Mouse (Mus musculus): ENCODE results near the gene Ripk4. TPM values are rescaled to one million over a fixed set of nuclear protein-coding genes. Genes with fewer than 3 reads are reported as not detected.

Gene Ripk4
- polyA plus RNA-seq, 1 experiment: 12.5 TPM

DNA sequence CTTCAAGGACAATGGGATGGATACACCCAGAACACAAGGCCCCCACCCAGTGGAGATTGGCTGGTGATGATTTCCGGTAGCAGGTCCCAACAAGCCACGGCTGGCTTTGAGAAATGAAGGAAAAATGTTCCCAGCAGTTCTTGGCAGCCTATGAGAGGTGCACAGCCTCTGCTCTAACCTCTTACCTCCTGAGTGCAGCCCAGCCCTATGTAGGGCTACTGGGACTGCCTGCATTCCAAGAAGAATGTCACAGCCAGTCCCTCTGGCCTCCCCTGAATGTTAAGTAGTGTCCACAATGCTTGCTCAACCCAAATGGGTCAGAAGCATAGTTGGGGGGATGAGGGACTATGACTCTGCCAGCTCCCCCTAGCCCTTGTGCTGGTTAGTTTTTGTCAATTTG is 27.0 kb downstream of the Ripk4 start:
- Histone ChIP-seq H3K36me3 (ENCODE audit: control insufficient read depth, insufficient read depth, low read length) (peaks cover 2% of the 10 kb centered on the region; the same call in 1 of the 2 replicates), H3K27me3 (ENCODE audit: control insufficient read depth, insufficient read depth, low read length) (no peaks in the 10 kb centered on the region), H3K4me3 (ENCODE audit: low read depth, low read length) (no peak overlapping the region), H3K4me1 (ENCODE audit: control insufficient read depth, insufficient read depth, insufficient read length, low read length) (peaks cover 26% of the 10 kb centered on the region), H3K27ac (ENCODE audit: insufficient read depth, low read depth, low read length) (no peak overlapping the region)
- TF ChIP-seq POLR2A (IDR thresholded peaks at IDR 0.05; ENCODE audit: low read depth, low read length): no peak
- TF ChIP-seq CTCF (IDR thresholded peaks at IDR 0.05; ENCODE audit: extremely low read depth, insufficient read length, insufficient replicate concordance, low read depth, low read length): no peak
- 91% methylated on average over 2 of the region's 2 CpGs for WGBS

DNA sequence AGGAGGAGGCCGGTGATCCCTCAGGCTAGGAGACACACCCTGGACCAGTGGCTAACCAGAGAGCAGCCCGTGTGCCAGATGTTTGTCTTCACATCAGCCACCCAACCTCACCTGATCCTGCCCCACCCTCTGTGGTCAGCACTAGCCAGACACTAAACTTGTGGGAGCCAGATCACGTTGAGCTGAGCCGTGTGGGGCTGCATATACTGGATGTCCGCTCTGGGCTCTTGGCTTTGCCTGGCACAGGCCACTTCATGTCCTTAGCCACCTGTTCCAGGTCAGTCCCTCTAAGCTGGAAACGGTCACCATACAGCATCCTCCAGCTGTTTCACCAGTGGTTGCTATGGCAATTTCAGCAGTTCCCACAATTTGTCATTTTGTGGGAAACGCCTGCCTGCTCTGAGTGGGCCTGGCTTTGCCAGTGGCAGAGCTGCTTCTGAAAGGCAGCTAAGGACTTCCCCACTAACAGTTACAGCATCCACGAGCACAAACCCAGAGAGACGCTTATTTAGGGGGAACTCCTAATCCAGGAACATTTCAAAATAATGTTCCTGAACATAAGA is 28.7 kb downstream of the Ripk4 start:
- Histone ChIP-seq H3K27me3 (ENCODE audit: control insufficient read depth, insufficient read depth, low read length) (no peaks in the 10 kb centered on the region), H3K36me3 (ENCODE audit: control insufficient read depth, insufficient read depth, low read length) (no peaks in the 10 kb centered on the region), H3K4me3 (ENCODE audit: low read depth, low read length) (no peak overlapping the region), H3K4me1 (ENCODE audit: control insufficient read depth, insufficient read depth, insufficient read length, low read length) (peaks cover 38% of the 10 kb centered on the region), H3K27ac (ENCODE audit: insufficient read depth, low read depth, low read length) (no peak overlapping the region)
- TF ChIP-seq POLR2A (IDR thresholded peaks at IDR 0.05; ENCODE audit: low read depth, low read length): no peak
- no peak for TF ChIP-seq CTCF (IDR thresholded peaks at IDR 0.05; ENCODE audit: extremely low read depth, insufficient read length, insufficient replicate concordance, low read depth, low read length)
- 40% methylated on average over 9 of the region's 9 CpGs for WGBS

DNA sequence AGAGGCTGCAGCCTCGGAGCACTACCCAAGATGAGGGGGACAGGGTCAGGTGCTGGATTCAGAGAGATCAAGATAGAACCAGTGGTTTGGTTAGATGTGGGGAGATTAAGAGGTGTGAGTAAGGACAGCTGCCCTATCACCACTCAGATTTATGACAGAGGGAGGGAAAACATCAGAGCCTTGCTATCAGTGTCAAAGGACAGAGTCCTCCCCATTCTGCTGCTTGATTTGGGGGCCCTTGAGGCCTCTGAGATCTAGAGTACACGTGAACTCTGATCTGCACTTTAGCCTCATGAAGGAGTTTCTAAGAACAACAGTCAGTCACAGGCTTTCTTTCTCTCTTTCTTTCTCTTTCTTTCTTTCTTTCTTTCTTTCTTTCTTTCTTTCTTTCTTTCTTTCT is 30.0 kb downstream of the Ripk4 start:
- Histone ChIP-seq H3K4me1 (ENCODE audit: control insufficient read depth, insufficient read depth, insufficient read length, low read length) (peaks cover 48% of the 10 kb centered on the region), H3K27ac (ENCODE audit: insufficient read depth, low read depth, low read length) (peak overlapping the region; percentile 29; the same call in 1 of the 2 replicates), H3K36me3 (ENCODE audit: control insufficient read depth, insufficient read depth, low read length) (no peaks in the 10 kb centered on the region), H3K4me3 (ENCODE audit: low read depth, low read length) (no peak overlapping the region), H3K27me3 (ENCODE audit: control insufficient read depth, insufficient read depth, low read length) (no peaks in the 10 kb centered on the region)
- WGBS: 27% methylated on average over 2 of the region's 2 CpGs
- no peak for TF ChIP-seq CTCF (IDR thresholded peaks at IDR 0.05; ENCODE audit: extremely low read depth, insufficient read length, insufficient replicate concordance, low read depth, low read length)
- no peak for TF ChIP-seq POLR2A (IDR thresholded peaks at IDR 0.05; ENCODE audit: low read depth, low read length)

DNA sequence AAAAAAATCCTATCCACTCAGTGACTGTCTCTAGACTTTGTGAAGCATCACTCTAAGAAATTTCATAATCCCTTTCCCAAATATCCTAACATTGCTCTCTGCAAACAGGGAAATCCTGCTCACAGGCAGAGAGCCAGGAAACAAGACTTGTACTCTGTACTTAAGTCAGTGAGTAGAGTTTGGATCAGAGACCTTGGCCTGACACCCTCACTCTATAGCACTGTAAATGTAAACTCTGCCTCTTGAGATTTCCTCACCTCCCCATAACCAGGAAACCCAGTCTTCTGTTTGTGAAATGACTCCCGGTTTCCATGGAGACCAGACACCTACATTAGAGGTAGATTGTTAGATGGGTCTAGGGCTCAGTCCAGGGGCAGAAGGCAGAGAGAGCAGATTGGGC is 33.3 kb downstream of the Ripk4 start:
- 30% methylated on average over 1 of the region's 1 CpGs for WGBS
- H3K4me1 ChIP-seq (ENCODE audit: control insufficient read depth, insufficient read depth, insufficient read length, low read length): peaks cover 50% of the 10 kb centered on the region
- no peak for TF ChIP-seq CTCF (IDR thresholded peaks at IDR 0.05; ENCODE audit: extremely low read depth, insufficient read length, insufficient replicate concordance, low read depth, low read length)
- TF ChIP-seq POLR2A (IDR thresholded peaks at IDR 0.05; ENCODE audit: low read depth, low read length): no peak
- peak overlapping the region; percentile 62 for H3K27ac ChIP-seq (ENCODE audit: insufficient read depth, low read depth, low read length)
- H3K4me3 ChIP-seq (ENCODE audit: low read depth, low read length): no peak overlapping the region
- H3K36me3 ChIP-seq (ENCODE audit: control insufficient read depth, insufficient read depth, low read length): no peaks in the 10 kb centered on the region
- H3K27me3 ChIP-seq (ENCODE audit: control insufficient read depth, insufficient read depth, low read length): no peaks in the 10 kb centered on the region

DNA sequence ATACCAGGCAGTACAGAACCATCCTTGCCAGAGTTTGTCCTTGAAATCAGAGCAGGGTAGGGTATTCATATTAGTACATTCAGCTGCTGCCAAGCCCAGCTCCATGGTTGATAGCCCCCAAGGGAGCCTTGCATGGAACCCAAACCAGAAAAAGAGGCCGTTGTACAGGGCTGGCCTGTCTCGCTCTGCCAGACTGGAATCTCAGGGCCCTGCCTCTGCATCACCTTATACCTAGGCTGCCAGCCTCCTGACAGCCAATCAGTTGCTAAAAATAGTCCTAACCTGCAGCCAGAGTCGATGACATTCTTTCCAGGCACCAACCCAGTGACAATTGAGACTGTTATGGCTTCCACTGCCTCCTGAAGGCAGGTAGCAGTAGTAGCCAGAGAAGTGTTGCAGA is 37.2 kb downstream of the Ripk4 start:
- H3K36me3 ChIP-seq (ENCODE audit: control insufficient read depth, insufficient read depth, low read length): no peaks in the 10 kb centered on the region
- WGBS: 68% methylated on average over 3 of the region's 3 CpGs
- peaks cover 25% of the 10 kb centered on the region for H3K4me1 ChIP-seq (ENCODE audit: control insufficient read depth, insufficient read depth, insufficient read length, low read length)
- no peaks in the 10 kb centered on the region for H3K27me3 ChIP-seq (ENCODE audit: control insufficient read depth, insufficient read depth, low read length)
- no peak overlapping the region for H3K4me3 ChIP-seq (ENCODE audit: low read depth, low read length)
- H3K27ac ChIP-seq (ENCODE audit: insufficient read depth, low read depth, low read length): no peak overlapping the region
- no peak for TF ChIP-seq CTCF (IDR thresholded peaks at IDR 0.05; ENCODE audit: extremely low read depth, insufficient read length, insufficient replicate concordance, low read depth, low read length)
- TF ChIP-seq POLR2A (IDR thresholded peaks at IDR 0.05; ENCODE audit: low read depth, low read length): no peak

DNA sequence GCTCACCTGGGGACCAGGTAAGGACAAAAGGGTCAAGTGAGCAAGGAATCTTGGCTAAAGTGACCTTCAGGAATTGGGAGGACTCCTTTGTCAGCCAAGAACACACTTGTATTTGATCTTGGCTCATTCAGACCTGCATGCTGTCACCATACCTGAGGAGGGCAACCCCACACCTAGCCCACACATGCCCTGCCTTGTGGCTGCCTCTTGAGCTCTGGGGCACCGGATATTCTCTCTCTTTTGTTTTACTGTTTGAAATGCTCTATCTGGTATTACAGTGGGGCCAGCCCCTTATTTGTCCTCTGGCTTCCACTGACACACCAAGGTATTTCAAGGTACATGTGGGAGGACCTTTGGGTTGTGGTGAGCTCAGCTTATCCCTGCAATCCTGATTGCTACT is 43.5 kb downstream of the Ripk4 start:
- Histone ChIP-seq H3K36me3 (ENCODE audit: control insufficient read depth, insufficient read depth, low read length) (no peaks in the 10 kb centered on the region), H3K27ac (ENCODE audit: insufficient read depth, low read depth, low read length) (no peak overlapping the region), H3K4me1 (ENCODE audit: control insufficient read depth, insufficient read depth, insufficient read length, low read length) (peaks cover 2% of the 10 kb centered on the region; the same call in 1 of the 2 replicates), H3K27me3 (ENCODE audit: control insufficient read depth, insufficient read depth, low read length) (no peaks in the 10 kb centered on the region), H3K4me3 (ENCODE audit: low read depth, low read length) (no peak overlapping the region)
- TF ChIP-seq CTCF (IDR thresholded peaks at IDR 0.05; ENCODE audit: extremely low read depth, insufficient read length, insufficient replicate concordance, low read depth, low read length) (no peak), POLR2A (IDR thresholded peaks at IDR 0.05; ENCODE audit: low read depth, low read length) (no peak)
- 77% methylated on average over 1 of the region's 1 CpGs for WGBS

DNA sequence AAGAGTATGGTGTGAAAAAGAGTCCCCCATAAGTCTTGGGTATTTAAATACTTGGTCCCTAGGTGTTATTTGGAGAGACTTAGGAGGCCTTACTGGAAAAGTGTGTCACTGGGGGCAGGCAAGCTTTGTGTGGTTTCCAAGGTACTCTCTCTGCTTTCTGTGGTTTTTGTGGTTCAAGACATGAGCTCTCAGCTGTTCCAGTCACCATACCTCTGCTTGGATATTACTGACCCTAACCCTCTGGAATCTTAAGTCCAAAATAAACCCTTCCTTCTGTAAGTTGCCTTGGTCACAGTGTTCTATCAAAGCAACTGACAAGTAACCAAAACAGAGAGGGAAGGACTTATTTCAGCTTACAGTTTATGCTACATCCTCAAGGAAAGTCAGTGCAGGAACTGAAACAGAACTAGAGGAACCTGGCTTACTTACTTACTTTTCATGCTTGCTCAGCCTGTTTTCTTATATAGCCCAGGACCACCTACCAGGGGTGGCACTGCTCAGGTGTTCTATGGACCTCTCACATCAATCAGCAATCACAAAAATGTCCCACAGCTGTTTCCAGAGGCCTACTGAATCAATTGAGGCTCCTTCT is 44.1 kb downstream of the Ripk4 start:
- H3K4me3 ChIP-seq (ENCODE audit: low read depth, low read length): no peak overlapping the region
- H3K36me3 ChIP-seq (ENCODE audit: control insufficient read depth, insufficient read depth, low read length): no peaks in the 10 kb centered on the region
- no peak overlapping the region for H3K27ac ChIP-seq (ENCODE audit: insufficient read depth, low read depth, low read length)
- no peaks in the 10 kb centered on the region for H3K27me3 ChIP-seq (ENCODE audit: control insufficient read depth, insufficient read depth, low read length)
- H3K4me1 ChIP-seq (ENCODE audit: control insufficient read depth, insufficient read depth, insufficient read length, low read length): no peaks in the 10 kb centered on the region
- no peak for TF ChIP-seq CTCF (IDR thresholded peaks at IDR 0.05; ENCODE audit: extremely low read depth, insufficient read length, insufficient replicate concordance, low read depth, low read length)
- TF ChIP-seq POLR2A (IDR thresholded peaks at IDR 0.05; ENCODE audit: low read depth, low read length): no peak
